8 mouse cellular contexts compared by ENCODE assay signal in genomic region chr7:44928570-44928969, GRCm38 (mm10). TPM values are rescaled to one million over a fixed set of nuclear protein-coding genes. Genes with fewer than 3 reads are reported as not detected.
DNase-seq lines count a peak whose midpoint lies in the region; ATAC-seq and TF ChIP-seq lines count a peak whose summit lies in the region.
"Had no signal": no experiment of that assay in that cellular context is flagged by ENCODE, and none has a peak within 500 bp of the region (broad histone marks: within the 10 kb centered on the region; RNA-seq: fewer than 3 reads in every experiment).

No protein-coding gene starts in this region.

- H3K27me3 ChIP-seq in spleen, adult 2 months (ENCODE audit: control insufficient read depth, insufficient read depth, low read length): no peaks in the 10 kb centered on the region
- H3K27me3 ChIP-seq in forebrain, embryonic 14.5 days (replicated peaks; ENCODE audit: control insufficient read depth, insufficient read depth, low read length): no peaks in the 10 kb centered on the region
- H3K27me3 ChIP-seq in liver, embryonic 12.5 days (replicated peaks): no peaks in the 10 kb centered on the region
- no peaks in the 10 kb centered on the region for H3K27me3 ChIP-seq in stomach, postnatal 0 days (ENCODE audit: control insufficient read depth, insufficient read depth, low read length)

- H3K4me1 ChIP-seq in spleen, adult 2 months (ENCODE audit: control insufficient read depth, insufficient read depth, insufficient read length): peaks cover 3% of the 10 kb centered on the region; the same call in 1 of the 2 replicates
- H3K4me1 ChIP-seq in forebrain, embryonic 14.5 days (ENCODE audit: control insufficient read depth, insufficient read depth, low read length): peaks cover 14% of the 10 kb centered on the region
- H3K4me1 ChIP-seq in liver, embryonic 12.5 days: peaks cover 55% of the 10 kb centered on the region
- peaks cover 9% of the 10 kb centered on the region for H3K4me1 ChIP-seq in stomach, postnatal 0 days (replicated peaks; ENCODE audit: control insufficient read depth, insufficient read depth)

- TF ChIP-seq CTCF in spleen, adult 2 months (IDR thresholded peaks at IDR 0.05; ENCODE audit: extremely low read depth, insufficient read depth, insufficient read length, insufficient replicate concordance): no peak
- no peak for TF ChIP-seq CTCF in stomach, postnatal 0 days (IDR thresholded peaks at IDR 0.05; ENCODE audit: low read depth)

- no peak for TF ChIP-seq EP300 in stomach, postnatal 0 days (optimal IDR thresholded peaks at IDR 0.05)

- H3K4me2 ChIP-seq in forebrain, embryonic 14.5 days (ENCODE audit: low read length): peak overlapping the region; percentile 52
- peak overlapping the region; percentile 84 for H3K4me2 ChIP-seq in liver, embryonic 12.5 days
- H3K4me2 ChIP-seq in stomach, postnatal 0 days (replicated peaks; ENCODE audit: low read depth): peak overlapping the region; percentile 63

- H3K4me3 ChIP-seq in spleen, adult 2 months (ENCODE audit: extremely low read depth, insufficient read depth, insufficient read length): peak overlapping the region; percentile 88; the same call in 1 of the 2 replicates
- peak overlapping the region; percentile 94 for H3K4me3 ChIP-seq in forebrain, embryonic 14.5 days (ENCODE audit: low read depth, low read length)
- H3K4me3 ChIP-seq in liver, embryonic 12.5 days: peak overlapping the region; percentile 100
- H3K4me3 ChIP-seq in stomach, postnatal 0 days (ENCODE audit: low read depth, low read length): peak overlapping the region; percentile 88

- ATAC-seq in forebrain, embryonic 14.5 days: no peak
- ATAC-seq in liver, embryonic 12.5 days: peak; percentile 20; the same call in 1 of the 2 replicates
- ATAC-seq in stomach, postnatal 0 days (ENCODE audit: low FRiP score, low TSS enrichment): no peak

- no peak for DNase-seq in spleen, adult 2 months (ENCODE audit: low read depth in 1 of 2, low spot score in 2 of 2)
- DNase-seq in spleen, postnatal 36 days (ENCODE audit: low spot score in 2 of 2): no peak
- DNase-seq in forebrain, embryonic 14.5 days (ENCODE audit: low spot score): no peak
- no peak for DNase-seq in stomach, postnatal 0 days (ENCODE audit: low spot score)
- no peak for DNase-seq in urinary bladder, adult 2 months (ENCODE audit: low spot score)
- DNase-seq in right cerebral cortex, adult 18-20 months: no peak
- DNase-seq: cerebellum, postnatal 14 days had no signal

- no peaks in the 10 kb centered on the region for H3K9me3 ChIP-seq in forebrain, embryonic 14.5 days (replicated peaks; ENCODE audit: control insufficient read depth, low read length)
- H3K9me3 ChIP-seq in liver, embryonic 12.5 days (replicated peaks): no peaks in the 10 kb centered on the region
- no peaks in the 10 kb centered on the region for H3K9me3 ChIP-seq in stomach, postnatal 0 days (ENCODE audit: control insufficient read depth, low read length)

- peak overlapping the region; percentile 69; the same call in 1 of the 2 replicates for H3K27ac ChIP-seq in spleen, adult 2 months (ENCODE audit: insufficient read depth, low read length)
- H3K27ac ChIP-seq in forebrain, embryonic 14.5 days (ENCODE audit: low read depth, low read length): no peak overlapping the region
- peak overlapping the region; percentile 98 for H3K27ac ChIP-seq in liver, embryonic 12.5 days
- peak overlapping the region; percentile 81; the same call in 1 of the 2 replicates for H3K27ac ChIP-seq in stomach, postnatal 0 days (replicated peaks)

- 0% methylated on average over 1 of the region's 1 CpGs for WGBS in spleen, adult 2 months
- 0% methylated on average over 1 of the region's 1 CpGs for WGBS in forebrain, embryonic 14.5 days
- 0% methylated on average over 1 of the region's 1 CpGs for WGBS in liver, embryonic 12.5 days (ENCODE audit: insufficient replicate concordance)
- 0% methylated on average over 1 of the region's 1 CpGs for WGBS in stomach, postnatal 0 days

- no peak for TF ChIP-seq POLR2A in spleen, adult 2 months (IDR thresholded peaks at IDR 0.05; ENCODE audit: low read depth, low read length)

- H3K36me3 ChIP-seq in spleen, adult 2 months (ENCODE audit: control insufficient read depth, insufficient read depth, low read length): 0 out of 2 replicates have a peak, but pooled peaks cover 2% of the 10 kb centered on the region
- peaks cover 18% of the 10 kb centered on the region for H3K36me3 ChIP-seq in forebrain, embryonic 14.5 days (ENCODE audit: control insufficient read depth, insufficient read depth, low read length)
- peaks cover 37% of the 10 kb centered on the region for H3K36me3 ChIP-seq in liver, embryonic 12.5 days
- H3K36me3 ChIP-seq in stomach, postnatal 0 days (ENCODE audit: control insufficient read depth, insufficient read depth, low read length): no peaks in the 10 kb centered on the region

- H3K9ac ChIP-seq in forebrain, embryonic 14.5 days (ENCODE audit: low read length): peak overlapping the region; percentile 97
- H3K9ac ChIP-seq in liver, embryonic 12.5 days: peak overlapping the region; percentile 97
- H3K9ac ChIP-seq in stomach, postnatal 0 days (ENCODE audit: low read length): peak overlapping the region; percentile 86

RNA-seq across cellular contexts. Expression of gene Ap2a1, which starts 0.7 kb away (rescaled TPM):
- polyA plus RNA-seq in spleen, adult 2 months (2012; rRNA removed): 69.9 and 91.7 TPM in 2 replicates
- 85.6 and 99.3 TPM in 2 replicates for polyA plus RNA-seq in forebrain, embryonic 14.5 days (2014; fragmentation: Nextera tagmentation; extraction: Ambion mirVana)
- 85.1 and 86.5 TPM in 2 replicates for polyA plus RNA-seq in liver, embryonic 12.5 days (2016; fragmentation: Nextera tagmentation; extraction: Ambion mirVana)
- polyA plus RNA-seq in stomach, postnatal 0 days (2015; fragmentation: Nextera tagmentation; extraction: Ambion mirVana): 29.3 and 33.9 TPM in 2 replicates
- polyA plus RNA-seq in urinary bladder, adult 2 months (2012; rRNA removed): 74.2 and 77.7 TPM in 2 replicates

RNA-seq across cellular contexts. Expression of gene Tsks, which starts 14.4 kb away (rescaled TPM):
- not detected in 2 replicates for polyA plus RNA-seq in spleen, adult 2 months (2012; rRNA removed)
- not detected in 2 replicates for polyA plus RNA-seq in forebrain, embryonic 14.5 days (2014; fragmentation: Nextera tagmentation; extraction: Ambion mirVana)
- 0.33 TPM in 1 of 2 replicates, not detected in the other for polyA plus RNA-seq in liver, embryonic 12.5 days (2016; fragmentation: Nextera tagmentation; extraction: Ambion mirVana)
- polyA plus RNA-seq in stomach, postnatal 0 days (2015; fragmentation: Nextera tagmentation; extraction: Ambion mirVana): 0.08 TPM in 1 of 2 replicates, not detected in the other
- 0.03 and 0.08 TPM in 2 replicates for polyA plus RNA-seq in urinary bladder, adult 2 months (2012; rRNA removed)

RNA-seq across cellular contexts. Expression of gene Fuz, which starts 32.7 kb away (rescaled TPM):
- polyA plus RNA-seq in spleen, adult 2 months (2012; rRNA removed): 52.8 and 54.4 TPM in 2 replicates
- 18.2 and 18.3 TPM in 2 replicates for polyA plus RNA-seq in forebrain, embryonic 14.5 days (2014; fragmentation: Nextera tagmentation; extraction: Ambion mirVana)
- polyA plus RNA-seq in liver, embryonic 12.5 days (2016; fragmentation: Nextera tagmentation; extraction: Ambion mirVana): 9.0 and 11.4 TPM in 2 replicates
- polyA plus RNA-seq in stomach, postnatal 0 days (2015; fragmentation: Nextera tagmentation; extraction: Ambion mirVana): 13.1 and 15.6 TPM in 2 replicates
- polyA plus RNA-seq in urinary bladder, adult 2 months (2012; rRNA removed): 47.7 and 53.9 TPM in 2 replicates

RNA-seq across cellular contexts. Expression of gene Med25, which starts 36.1 kb away (rescaled TPM):
- polyA plus RNA-seq in spleen, adult 2 months (2012; rRNA removed): 113 and 136 TPM in 2 replicates
- 75.4 and 94.0 TPM in 2 replicates for polyA plus RNA-seq in forebrain, embryonic 14.5 days (2014; fragmentation: Nextera tagmentation; extraction: Ambion mirVana)
- polyA plus RNA-seq in liver, embryonic 12.5 days (2016; fragmentation: Nextera tagmentation; extraction: Ambion mirVana): 60.4 and 61.0 TPM in 2 replicates
- 64.4 and 75.3 TPM in 2 replicates for polyA plus RNA-seq in stomach, postnatal 0 days (2015; fragmentation: Nextera tagmentation; extraction: Ambion mirVana)
- polyA plus RNA-seq in urinary bladder, adult 2 months (2012; rRNA removed): 57.8 and 66.1 TPM in 2 replicates

RNA-seq across cellular contexts. Expression of gene Cpt1c, which starts 46.1 kb away (rescaled TPM):
- 4.8 and 6.1 TPM in 2 replicates for polyA plus RNA-seq in spleen, adult 2 months (2012; rRNA removed)
- polyA plus RNA-seq in forebrain, embryonic 14.5 days (2014; fragmentation: Nextera tagmentation; extraction: Ambion mirVana): 37.3 and 41.0 TPM in 2 replicates
- 4.0 and 4.3 TPM in 2 replicates for polyA plus RNA-seq in liver, embryonic 12.5 days (2016; fragmentation: Nextera tagmentation; extraction: Ambion mirVana)
- polyA plus RNA-seq in stomach, postnatal 0 days (2015; fragmentation: Nextera tagmentation; extraction: Ambion mirVana): 5.6 and 7.3 TPM in 2 replicates
- 26.1 and 26.8 TPM in 2 replicates for polyA plus RNA-seq in urinary bladder, adult 2 months (2012; rRNA removed)
